Mouse (Mus musculus) left cerebral cortex, postnatal 36 days (tissue): ENCODE measurements at regions not wholly inside any gene's neighbourhood (a gene's known extent, or its start where the extent isn't known, plus 50 kb on each side); places are given as distances from the start of the nearest gene placed in this dataset.
"Not testable (repeated sequence)": the region's sequence is repeated elsewhere in the genome, so short reads cannot be mapped to it uniquely, and the experiment has no call there.

Experiments
- DNase-seq, 2 experiments: peaks; one replicate each; pipeline ENCODE4 v3.0.0; 2021 to 2022; ENCODE audit warnings: low spot score in 2 of 2, mixed read lengths in 1 of 2
- intact Hi-C: fragments of 180-260 bp; cut with DNase I; formaldehyde crosslinking; loops from one replicate; pipeline ENCODE4 v1.15.1; 2025

DNA sequence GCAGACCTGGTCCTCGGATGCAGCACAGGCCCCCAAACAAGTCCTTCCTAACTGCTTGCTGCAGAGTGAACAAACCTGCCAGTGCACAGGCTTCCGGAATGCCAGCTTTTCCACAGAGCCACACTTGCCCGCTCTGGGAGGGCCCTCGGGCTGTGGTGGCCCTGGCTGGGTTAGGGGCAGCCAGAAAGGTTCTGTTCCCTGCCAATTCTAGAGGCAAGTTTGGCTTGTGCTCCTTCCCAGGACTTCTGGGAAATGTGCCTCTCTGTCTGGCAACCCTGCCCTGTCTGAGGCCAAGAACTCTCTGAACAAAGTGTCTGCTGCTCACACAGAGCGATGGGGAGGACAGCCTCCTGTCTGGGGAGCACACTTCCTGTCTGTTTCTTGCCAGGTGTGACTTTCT lies 66.4 kb downstream of the Xrcc2 start:
- intact Hi-C loops: no loop called here
- DNase-seq: peak; percentile 13 to 28

DNA sequence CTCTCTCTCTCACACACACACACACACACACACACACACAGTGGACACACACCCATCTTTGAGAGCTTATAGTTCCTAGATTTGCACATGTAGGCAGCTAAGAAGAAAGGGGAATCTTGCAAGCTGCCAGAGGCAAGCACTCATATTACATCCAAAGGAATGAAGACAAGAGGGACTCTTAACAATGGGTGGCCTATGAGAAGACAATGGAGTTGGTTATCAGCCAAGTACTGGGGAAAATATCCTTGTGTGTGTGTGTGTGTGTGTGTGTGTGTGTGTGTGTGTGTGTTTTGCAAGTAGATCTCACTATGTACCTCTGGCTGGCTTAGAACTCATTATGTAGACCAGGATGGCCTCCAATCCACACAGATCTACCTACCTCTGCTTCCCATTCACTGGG lies 67.5 kb downstream of the Xrcc2 start:
- no peak for DNase-seq
- intact Hi-C loops: no loop called here

DNA sequence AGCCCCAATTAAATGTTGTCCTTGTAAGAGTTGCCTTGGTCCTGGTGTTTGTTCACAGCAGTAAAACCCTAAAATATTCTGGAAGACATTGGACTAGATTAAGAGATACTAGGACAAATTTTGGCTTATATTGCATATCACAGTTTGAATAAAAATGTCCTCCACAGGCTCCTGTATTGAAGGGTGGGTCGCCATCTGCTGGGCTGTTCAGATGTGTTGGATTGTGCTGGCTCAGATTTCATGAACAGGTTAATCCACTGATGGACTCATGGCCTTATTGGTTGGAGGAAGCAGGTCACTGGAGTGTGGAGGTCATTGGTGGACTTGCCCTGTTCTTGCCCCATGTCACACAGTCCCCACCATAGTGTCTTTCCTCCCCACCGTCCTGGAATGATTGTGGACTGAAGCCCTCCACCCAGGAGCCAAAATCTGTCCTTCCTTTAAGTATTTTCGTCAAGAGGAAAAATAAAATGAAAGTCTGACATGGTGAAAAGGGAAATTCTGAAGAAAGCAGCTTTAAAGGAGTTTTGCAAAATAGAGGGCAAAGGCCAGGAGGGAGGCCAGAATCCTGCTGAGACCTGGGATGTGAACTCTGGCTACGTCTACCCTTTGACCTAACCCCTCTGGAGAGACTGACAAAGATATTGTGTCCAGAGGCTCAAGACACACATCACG lies 72.6 kb downstream of the Xrcc2 start:
- no peak for DNase-seq
- intact Hi-C loops: no loop called here

DNA sequence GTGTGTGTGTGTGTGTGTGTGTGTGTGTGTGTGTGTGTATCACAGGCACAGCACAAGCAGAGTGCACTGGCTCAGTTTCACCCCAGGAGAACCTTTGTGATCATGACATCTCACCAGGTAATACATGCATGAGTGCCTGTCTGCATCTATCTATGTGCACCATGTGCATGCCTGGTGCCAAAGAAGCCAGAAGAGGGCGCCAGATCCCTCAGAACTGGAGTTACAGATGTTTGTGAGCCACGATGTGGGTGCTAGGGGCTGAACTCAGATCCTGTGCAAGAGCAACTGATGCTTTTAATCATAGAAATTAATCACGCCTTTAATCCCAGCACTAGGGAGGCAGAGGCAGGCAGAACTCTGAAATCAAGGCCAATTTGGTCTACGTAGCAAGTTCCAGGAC lies 75.9 kb downstream of the Xrcc2 start:
- intact Hi-C loops: no loop called here
- DNase-seq: no peak

DNA sequence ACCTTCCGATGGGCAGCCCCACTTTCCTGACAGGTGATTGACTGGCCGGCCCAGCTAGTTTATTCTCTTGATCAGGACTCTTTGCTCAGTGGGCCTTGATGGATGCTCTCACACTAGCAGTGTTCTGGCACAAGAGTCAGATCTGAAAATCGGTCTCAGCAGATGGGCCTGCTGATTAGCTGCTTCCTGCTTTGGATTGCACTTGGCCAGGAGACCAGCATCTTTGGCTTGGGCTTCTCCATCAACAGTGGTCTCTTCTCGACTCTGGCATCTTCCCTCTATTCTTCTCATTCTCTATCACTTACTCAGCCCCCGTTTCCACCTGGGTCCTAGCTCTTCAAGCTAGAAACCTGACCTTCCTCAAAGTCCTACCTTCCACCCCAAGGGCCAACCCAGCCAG lies 77.1 kb downstream of the Xrcc2 start:
- no peak for DNase-seq
- intact Hi-C loops: no loop called here

DNA sequence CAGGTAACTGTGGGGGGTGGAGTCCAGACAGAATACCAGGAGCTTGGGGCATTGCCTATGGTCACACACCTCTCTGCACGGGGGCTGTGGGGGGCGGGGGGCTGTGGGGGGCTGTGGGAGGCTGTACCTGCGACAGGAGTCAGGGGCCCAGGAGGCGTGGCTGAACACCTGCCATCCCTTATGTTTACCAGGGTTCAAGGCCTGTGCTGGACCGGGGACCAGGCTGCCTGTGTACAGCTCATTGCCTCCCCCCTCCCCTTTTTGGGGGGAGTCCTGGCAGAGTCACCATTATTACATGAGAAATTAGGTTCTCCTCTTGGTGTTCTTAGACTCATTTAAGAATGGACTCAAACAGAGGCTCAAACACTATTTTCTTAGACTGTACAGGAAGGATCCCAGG lies 78.5 kb downstream of the Xrcc2 start:
- intact Hi-C loops: no loop called here
- no peak for DNase-seq

DNA sequence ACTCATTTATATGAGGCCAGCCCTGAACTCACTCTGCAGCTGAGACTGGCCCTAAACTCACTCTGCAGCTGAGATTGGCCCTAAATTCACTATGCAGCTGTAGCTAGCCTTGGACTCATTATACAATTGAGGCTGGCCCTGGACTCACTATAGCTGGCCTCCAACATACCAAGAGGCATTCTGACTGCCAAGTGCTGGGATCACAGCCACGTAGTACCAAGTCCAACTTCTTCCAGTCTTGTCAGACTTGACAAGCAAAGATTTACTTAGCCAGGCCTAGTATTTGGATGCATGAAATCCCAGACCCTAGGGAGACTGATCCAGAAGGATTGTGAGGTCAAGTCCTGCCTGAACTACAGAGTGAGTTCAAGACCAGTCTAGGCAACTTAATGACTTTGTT lies 81.6 kb downstream of the Xrcc2 start:
- no peak for DNase-seq
- intact Hi-C loops: no loop called here

DNA sequence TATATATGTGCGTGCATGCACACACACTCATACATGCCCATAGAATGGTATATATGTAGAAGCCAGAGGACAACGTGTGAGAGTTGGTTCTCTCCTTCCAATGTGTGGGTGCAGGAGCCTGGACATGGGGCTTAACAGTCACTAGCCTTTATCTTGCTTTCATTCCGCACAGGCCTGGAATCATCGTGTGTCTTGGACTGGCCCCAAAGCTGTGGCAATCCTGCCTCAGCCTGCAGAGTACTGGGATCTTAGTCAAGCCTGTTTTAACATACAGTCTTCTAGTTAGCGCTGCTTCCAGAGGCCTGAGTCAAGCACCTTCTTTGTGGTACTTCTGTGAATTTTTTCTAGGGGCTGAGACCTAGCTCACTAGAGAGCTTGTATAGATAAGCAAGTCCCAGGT lies 85.8 kb downstream of the Xrcc2 start:
- no peak for DNase-seq
- intact Hi-C loops: no loop called here

DNA sequence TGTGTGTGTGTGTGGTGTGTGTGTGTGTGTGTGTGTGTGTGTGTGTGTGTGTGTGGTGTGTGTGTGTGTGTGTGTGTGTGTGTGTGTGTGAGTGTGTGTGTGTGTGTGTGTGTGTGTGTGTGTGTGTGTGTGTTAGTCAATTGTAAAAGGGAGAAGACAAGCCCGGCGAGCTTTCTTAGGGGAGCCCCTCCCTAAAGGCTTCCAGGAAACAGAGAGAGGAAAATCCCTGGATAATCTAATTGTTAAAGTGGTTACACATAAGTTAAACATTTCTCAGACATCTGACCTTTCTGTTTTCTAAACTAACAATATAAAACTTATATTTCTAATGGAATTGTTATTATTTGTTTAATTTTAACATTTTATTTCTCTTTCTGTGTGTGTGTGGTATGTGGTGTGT lies 86.3 kb downstream of the Xrcc2 start:
- intact Hi-C loops, DNase-seq: not testable (repeated sequence)

DNA sequence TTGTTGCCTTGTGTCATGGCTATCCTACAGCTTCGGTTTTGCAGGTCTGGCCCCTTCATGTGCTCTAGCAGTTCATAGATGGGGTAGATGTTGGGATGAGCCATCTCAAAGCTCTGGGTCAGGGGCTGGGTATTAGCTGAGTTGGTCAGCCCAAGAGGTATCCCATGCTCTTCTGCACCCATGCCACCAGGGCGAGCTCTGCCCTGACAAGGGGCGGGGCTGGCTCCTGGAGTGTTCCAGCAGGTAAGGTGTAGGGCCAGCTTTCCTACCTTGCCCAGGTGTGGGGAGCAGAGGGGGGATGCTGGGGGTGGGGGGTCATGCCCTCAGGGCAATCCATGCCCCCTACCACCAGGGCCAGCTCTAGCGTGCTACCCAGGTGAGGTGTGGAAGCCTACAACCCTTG lies 91.0 kb downstream of the Xrcc2 start:
- intact Hi-C loops: no loop called here

DNA sequence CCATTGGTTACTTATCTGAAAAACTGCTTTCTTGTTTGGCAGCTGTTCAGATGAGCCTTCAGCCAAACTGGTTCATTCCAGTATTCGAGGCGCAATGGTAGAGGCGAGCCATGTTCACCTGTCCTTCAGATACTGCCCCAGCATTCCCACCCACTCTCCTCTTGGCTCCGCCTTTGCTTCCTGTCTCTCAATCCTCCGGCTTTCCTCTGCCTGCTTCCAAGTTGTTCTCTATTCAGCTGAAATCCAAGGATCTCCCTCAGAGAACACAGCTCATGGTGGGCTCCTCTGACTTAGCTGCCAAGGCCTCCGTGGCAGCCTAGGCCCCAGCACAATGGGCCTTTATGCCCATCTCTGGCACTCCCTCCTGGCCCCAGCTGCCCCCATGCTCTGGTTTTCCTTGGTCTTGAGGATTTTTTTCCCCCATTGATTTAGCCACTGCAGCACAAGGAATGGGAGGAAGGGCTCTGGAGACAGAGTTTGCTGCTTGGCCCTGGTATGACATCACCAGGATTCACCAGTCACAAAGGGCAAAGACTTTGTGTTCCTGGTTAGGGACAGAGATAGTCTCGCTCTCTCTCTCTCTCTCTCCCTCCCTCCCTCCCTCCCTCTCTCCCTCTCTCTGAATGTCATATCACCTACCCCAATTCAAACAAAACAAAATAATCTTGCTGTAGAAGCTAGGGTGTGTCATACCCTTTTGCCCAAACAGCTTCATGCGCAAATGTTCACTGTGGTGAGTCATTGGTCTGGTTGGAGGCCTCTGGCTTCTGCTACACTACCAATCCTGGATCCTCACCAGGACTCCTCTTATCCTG lies 91.6 kb downstream of the Xrcc2 start:
- DNase-seq: peak; percentile 18 to 25
- intact Hi-C loops: no loop called here

More for the DNA sequence above, 91.0 kb downstream of the Xrcc2 start:
- no peak for DNase-seq

DNA sequence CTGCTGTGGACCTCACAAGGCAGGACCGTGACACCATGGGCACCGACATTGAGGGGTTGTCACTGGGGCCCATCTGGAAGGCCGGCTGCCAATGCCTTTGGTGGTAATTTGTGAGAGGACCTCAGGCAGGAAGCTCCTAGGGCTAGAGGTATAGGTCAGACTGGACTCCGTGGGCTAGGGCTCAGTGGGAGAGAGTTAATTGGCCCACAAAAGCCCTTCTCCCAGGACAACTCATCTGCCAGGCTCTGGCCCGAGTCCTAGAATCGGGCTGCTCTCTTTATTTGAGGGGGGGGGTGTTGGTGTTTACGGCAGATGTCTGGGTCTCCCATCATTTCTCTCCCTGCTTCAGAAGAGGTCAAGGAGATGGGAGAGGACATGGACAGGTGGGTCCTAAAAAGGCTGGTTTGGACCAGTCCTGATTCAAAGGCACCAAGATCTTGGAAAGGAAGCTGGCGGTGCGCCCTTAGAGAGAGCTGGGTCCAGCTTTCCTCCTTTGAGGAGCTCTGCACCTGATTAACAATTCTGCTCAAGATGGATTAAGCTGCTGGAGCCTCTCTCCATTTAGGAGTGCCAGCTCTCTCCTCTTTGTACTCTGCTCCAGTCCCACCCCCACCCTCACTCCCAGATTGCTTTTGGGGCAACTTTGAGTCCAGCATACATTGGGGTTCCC lies 93.5 kb downstream of the Xrcc2 start:
- intact Hi-C loops: no loop called here
- peak in 1 of 2 experiments; percentile 21 for DNase-seq

DNA sequence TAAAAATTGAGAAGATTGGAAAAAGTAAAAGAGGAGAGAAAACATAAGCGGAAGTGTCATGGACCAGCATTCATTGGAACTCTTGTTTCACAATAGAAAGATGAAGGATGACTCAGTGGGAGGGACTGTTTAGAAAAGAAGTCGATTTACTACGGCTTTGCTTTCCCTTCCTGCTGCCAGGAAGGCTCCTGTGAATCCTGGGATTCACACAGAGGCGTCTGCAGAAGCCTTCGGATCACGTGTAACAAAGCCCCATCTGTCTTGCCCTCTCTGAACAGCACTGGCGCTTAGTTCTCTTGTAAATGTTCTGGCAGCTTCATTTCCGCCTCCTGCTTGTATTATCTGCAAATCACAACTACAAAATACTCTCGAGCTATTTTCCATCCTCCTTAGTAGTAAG lies 94.0 kb downstream of the Cct8l1 start:
- intact Hi-C loops: no loop called here
- peak; percentile 44 to 53 for DNase-seq

DNA sequence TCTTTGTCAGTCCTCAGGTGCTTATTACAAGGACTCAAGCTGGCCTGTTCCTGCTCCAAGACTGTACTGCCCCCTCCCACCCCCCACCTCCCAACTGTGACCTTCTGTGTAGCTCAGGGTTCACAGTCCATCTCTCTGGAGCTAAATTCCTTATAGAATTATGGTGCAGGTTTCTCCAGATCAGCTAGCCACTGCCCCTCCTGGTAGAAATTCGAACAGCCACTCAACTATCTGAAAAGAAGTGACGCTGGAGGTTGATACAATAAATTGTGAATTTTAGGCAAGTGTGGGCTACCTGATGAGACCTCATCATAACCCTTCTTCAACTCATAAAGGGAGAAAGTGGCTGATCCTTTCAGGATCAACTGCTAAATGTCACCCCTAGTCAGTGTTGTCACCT lies 86.3 kb downstream of the Cct8l1 start:
- intact Hi-C loops: no loop called here
- DNase-seq: no peak

DNA sequence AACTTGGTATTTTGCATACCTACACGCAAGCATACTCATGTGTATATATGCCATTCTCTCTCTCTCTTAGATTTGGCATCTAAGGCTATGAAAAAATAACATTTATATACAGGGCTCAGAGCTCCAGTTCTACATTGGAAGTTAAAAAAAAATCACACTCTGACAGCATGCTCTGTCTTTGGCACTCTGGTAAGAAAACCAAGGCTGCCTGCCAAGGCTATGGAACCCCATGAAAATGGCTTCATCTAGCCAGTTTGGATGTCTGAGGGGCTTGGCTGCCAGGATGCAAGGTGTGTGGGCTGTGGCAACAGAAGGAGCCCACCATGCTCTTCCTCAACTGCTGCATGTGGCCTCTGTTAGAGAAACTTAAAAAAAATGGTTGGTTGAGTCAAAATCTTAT lies 83.5 kb downstream of the Cct8l1 start:
- intact Hi-C loops: no loop called here
- no peak for DNase-seq

DNA sequence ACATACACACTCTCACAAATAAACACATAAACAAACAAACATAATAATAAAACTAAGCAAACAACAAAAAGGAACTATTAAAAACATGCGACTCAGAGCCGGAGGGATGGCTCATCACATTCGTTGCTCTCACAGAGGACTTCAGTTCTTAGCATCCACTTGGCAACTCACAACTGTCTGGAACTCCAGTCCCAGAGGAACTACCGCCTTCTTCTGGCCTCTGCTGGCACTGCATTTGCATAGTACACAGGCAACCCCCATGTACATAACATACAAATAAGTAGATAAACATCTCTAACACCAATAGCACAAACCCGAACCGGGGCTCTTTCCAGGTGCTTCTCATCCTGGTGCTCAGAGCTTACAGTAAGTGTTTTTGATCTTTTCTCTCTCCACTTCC lies 81.9 kb downstream of the Cct8l1 start:
- intact Hi-C loops: no loop called here
- DNase-seq: no peak

DNA sequence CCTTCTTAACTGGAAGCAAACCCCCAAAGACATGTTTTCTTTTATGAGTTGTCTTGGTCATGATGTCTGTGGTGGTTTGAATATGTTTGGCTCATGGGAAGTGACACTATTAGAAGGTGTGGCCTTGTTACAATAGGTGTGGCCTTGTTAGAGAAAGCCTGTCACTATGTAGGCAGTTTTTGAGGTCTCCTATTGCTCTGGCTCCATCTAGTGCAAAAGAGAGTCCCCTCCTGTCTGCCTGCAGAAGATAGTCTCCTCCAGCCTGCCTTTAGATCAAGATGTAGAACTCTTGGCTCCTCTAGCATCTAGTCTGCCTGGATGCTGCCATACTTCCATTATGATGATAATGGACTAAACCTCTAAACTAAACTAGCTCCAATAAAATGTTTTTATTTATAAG lies 75.8 kb downstream of the Cct8l1 start:
- intact Hi-C loops: no loop called here
- no peak for DNase-seq
